In genomic region chr12:38860168-38861115, GRCm38 (mm10) we compare ENCODE assay signal across 18 mouse cellular contexts.
A peak's percentile ranks its signal among the peaks of the same experiment; 100 is the strongest.
DNase-seq lines count a peak whose midpoint lies in the region; ATAC-seq and TF ChIP-seq lines count a peak whose summit lies in the region.
"Had no signal": no experiment of that assay in that cellular context is flagged by ENCODE, and none has a peak within 500 bp of the region (broad histone marks: within the 10 kb centered on the region; RNA-seq: fewer than 3 reads in every experiment).

No protein-coding gene starts in this region.

- no peaks in the 10 kb centered on the region for H3K4me1 ChIP-seq in heart, embryonic 12.5 days (replicated peaks)
- H3K4me1 ChIP-seq in forebrain, embryonic 12.5 days, result peaks cover 11% of the 10 kb centered on the region
- H3K4me1 ChIP-seq in lung, adult 2 months (ENCODE audit: control insufficient read depth, insufficient read depth, low read length), result 0 out of 2 replicates have a peak, but pooled peaks cover 2% of the 10 kb centered on the region
- H3K4me1 ChIP-seq: hindbrain, embryonic 10.5 days; stomach, embryonic 15.5 days had no signal

- ATAC-seq in heart, embryonic 12.5 days (ENCODE audit: insufficient number of reproducible peaks, low FRiP score), result no peak
- ATAC-seq in forebrain, embryonic 12.5 days (ENCODE audit: low FRiP score), result peak; percentile 24; the same call in 1 of the 2 replicates
- ATAC-seq in megakaryocyte, adult 5-6 weeks (ENCODE audit: poor library complexity, severe bottlenecking), result peak; percentile 57
- ATAC-seq: liver, postnatal 0 days had no signal

- no peaks in the 10 kb centered on the region for H3K27me3 ChIP-seq in heart, embryonic 12.5 days (replicated peaks)
- no peaks in the 10 kb centered on the region for H3K27me3 ChIP-seq in forebrain, embryonic 12.5 days
- H3K27me3 ChIP-seq: stomach, embryonic 15.5 days had no signal

- H3K4me3 ChIP-seq in heart, embryonic 12.5 days, result no peak overlapping the region
- H3K4me3 ChIP-seq in forebrain, embryonic 12.5 days (replicated peaks), result no peak overlapping the region
- no peak overlapping the region for H3K4me3 ChIP-seq in lung, adult 2 months (replicated peaks; ENCODE audit: extremely low read depth, low read depth, low read length)
- H3K4me3 ChIP-seq: embryonic facial prominence, embryonic 10.5 days; hindbrain, embryonic 10.5 days; stomach, embryonic 15.5 days had no signal

- intact Hi-C loops in heart, postnatal 25 days (cut with DNase I), result no loop called here

- peaks cover 17% of the 10 kb centered on the region for H3K36me3 ChIP-seq in heart, embryonic 12.5 days
- H3K36me3 ChIP-seq in forebrain, embryonic 12.5 days (replicated peaks), result 0 out of 2 replicates have a peak, but pooled peaks cover 5% of the 10 kb centered on the region
- H3K36me3 ChIP-seq: stomach, embryonic 15.5 days had no signal

- no peaks in the 10 kb centered on the region for H3K9me3 ChIP-seq in heart, embryonic 12.5 days (replicated peaks)
- no peaks in the 10 kb centered on the region for H3K9me3 ChIP-seq in forebrain, embryonic 12.5 days
- H3K9me3 ChIP-seq: embryonic facial prominence, embryonic 10.5 days; hindbrain, embryonic 10.5 days; stomach, embryonic 15.5 days had no signal

- DNase-seq in heart, postnatal 25 days (ENCODE audit: low spot score), result no peak
- peak; percentile 67 for DNase-seq in brain, adult 2 months (ENCODE audit: low read depth, low spot score)
- DNase-seq in lung, adult 2 months, result no peak
- DNase-seq in right cerebral cortex, postnatal 10 days (ENCODE audit: low spot score in 2 of 2), result no peak
- DNase-seq: adrenal gland, postnatal 14 days; cerebellum, postnatal 14 days; kidney, adult 8-10 months; kidney, postnatal 25 days; liver; liver, postnatal 0 days; lung, postnatal 4 days; midbrain, embryonic 14.5 days had no signal

- H3K27ac ChIP-seq in heart, embryonic 12.5 days (ENCODE audit: poor library complexity, severe bottlenecking), result peak overlapping the region; percentile 21; the same call in 1 of the 2 replicates
- H3K27ac ChIP-seq in forebrain, embryonic 12.5 days, result no peak overlapping the region
- H3K27ac ChIP-seq: embryonic facial prominence, embryonic 10.5 days; hindbrain, embryonic 10.5 days; stomach, embryonic 15.5 days had no signal

- no peak overlapping the region for H3K4me2 ChIP-seq in heart, embryonic 12.5 days
- no peak overlapping the region for H3K4me2 ChIP-seq in forebrain, embryonic 12.5 days
- H3K4me2 ChIP-seq: stomach, embryonic 15.5 days had no signal

- no peak for TF ChIP-seq POLR2A in lung, adult 2 months (IDR thresholded peaks at IDR 0.05; ENCODE audit: borderline replicate concordance, extremely low read depth, low read depth, low read length)

- no peak for TF ChIP-seq CTCF in lung, adult 2 months (IDR thresholded peaks at IDR 0.05; ENCODE audit: insufficient read depth, low read length)

- 77% methylated on average over 7 of the region's 7 CpGs for WGBS in heart, embryonic 12.5 days
- WGBS in forebrain, embryonic 12.5 days, result 28% methylated on average over 7 of the region's 7 CpGs
- WGBS in lung, adult 2 months, result 78% methylated on average over 7 of the region's 7 CpGs

- H3K9ac ChIP-seq in heart, embryonic 12.5 days, result no peak overlapping the region
- H3K9ac ChIP-seq in forebrain, embryonic 12.5 days, result no peak overlapping the region
- H3K9ac ChIP-seq: liver, postnatal 0 days; stomach, embryonic 15.5 days had no signal
